Mouse (Mus musculus): ENCODE measurements at regions not wholly inside any gene's neighbourhood (a gene's known extent, or its start where the extent isn't known, plus 50 kb on each side); places are given as distances from the start of the nearest gene placed in this dataset.

- ATAC-seq (replicated peaks in 1 of 2; ENCODE audit: insufficient read depth in 1 of 2, low FRiP score in 2 of 2, low TSS enrichment in 1 of 2, low read depth in 1 of 2, poor library complexity in 2 of 2, severe bottlenecking in 2 of 2), result no peak
Observed at GRCm38 (mm10) chr4:55738714-55739113, 206.4 kb upstream of the Klf4 start.

GRCm38 (mm10) chr4:55735453-55735852 lies 203.2 kb upstream of the Klf4 start:
- no peak for ATAC-seq (replicated peaks in 1 of 2; ENCODE audit: insufficient read depth in 1 of 2, low FRiP score in 2 of 2, low TSS enrichment in 1 of 2, low read depth in 1 of 2, poor library complexity in 2 of 2, severe bottlenecking in 2 of 2)

GRCm38 (mm10) chr4:55734331-55734730 lies 202.1 kb upstream of the Klf4 start:
- no peak for ATAC-seq (replicated peaks in 1 of 2; ENCODE audit: insufficient read depth in 1 of 2, low FRiP score in 2 of 2, low TSS enrichment in 1 of 2, low read depth in 1 of 2, poor library complexity in 2 of 2, severe bottlenecking in 2 of 2)

- ATAC-seq (replicated peaks in 1 of 2; ENCODE audit: insufficient read depth in 1 of 2, low FRiP score in 2 of 2, low TSS enrichment in 1 of 2, low read depth in 1 of 2, poor library complexity in 2 of 2, severe bottlenecking in 2 of 2), result no peak
Observed at GRCm38 (mm10) chr4:55733223-55733622, 201.0 kb upstream of the Klf4 start.

- no peak for ATAC-seq (replicated peaks in 1 of 2; ENCODE audit: insufficient read depth in 1 of 2, low FRiP score in 2 of 2, low TSS enrichment in 1 of 2, low read depth in 1 of 2, poor library complexity in 2 of 2, severe bottlenecking in 2 of 2)
Observed at GRCm38 (mm10) chr4:55732006-55732405, 199.7 kb upstream of the Klf4 start.

- 0 out of 4 replicates have a peak, but pooled peaks of 1 of the 2 experiments have one; percentile 36 for ATAC-seq (replicated peaks in 1 of 2; ENCODE audit: insufficient read depth in 1 of 2, low FRiP score in 2 of 2, low TSS enrichment in 1 of 2, low read depth in 1 of 2, poor library complexity in 2 of 2, severe bottlenecking in 2 of 2)
Observed at GRCm38 (mm10) chr4:55730266-55730665, 198.0 kb upstream of the Klf4 start.

- no peak for ATAC-seq (replicated peaks in 1 of 2; ENCODE audit: insufficient read depth in 1 of 2, low FRiP score in 2 of 2, low TSS enrichment in 1 of 2, low read depth in 1 of 2, poor library complexity in 2 of 2, severe bottlenecking in 2 of 2)
Observed at GRCm38 (mm10) chr4:55727178-55727577, 194.9 kb upstream of the Klf4 start.

GRCm38 (mm10) chr4:55726081-55726480 lies 193.8 kb upstream of the Klf4 start:
- no peak for ATAC-seq (replicated peaks in 1 of 2; ENCODE audit: insufficient read depth in 1 of 2, low FRiP score in 2 of 2, low TSS enrichment in 1 of 2, low read depth in 1 of 2, poor library complexity in 2 of 2, severe bottlenecking in 2 of 2)

GRCm38 (mm10) chr4:55724286-55724685 lies 192.0 kb upstream of the Klf4 start:
- no peak for ATAC-seq (replicated peaks in 1 of 2; ENCODE audit: insufficient read depth in 1 of 2, low FRiP score in 2 of 2, low TSS enrichment in 1 of 2, low read depth in 1 of 2, poor library complexity in 2 of 2, severe bottlenecking in 2 of 2)

GRCm38 (mm10) chr4:55723124-55723523 lies 190.9 kb upstream of the Klf4 start:
- ATAC-seq (replicated peaks in 1 of 2; ENCODE audit: insufficient read depth in 1 of 2, low FRiP score in 2 of 2, low TSS enrichment in 1 of 2, low read depth in 1 of 2, poor library complexity in 2 of 2, severe bottlenecking in 2 of 2), result no peak

- no peak; a peak in 1 of 4 replicates for ATAC-seq (replicated peaks in 1 of 2; ENCODE audit: insufficient read depth in 1 of 2, low FRiP score in 2 of 2, low TSS enrichment in 1 of 2, low read depth in 1 of 2, poor library complexity in 2 of 2, severe bottlenecking in 2 of 2)
Observed at GRCm38 (mm10) chr4:55722388-55722787, 190.1 kb upstream of the Klf4 start.

- ATAC-seq (replicated peaks in 1 of 2; ENCODE audit: insufficient read depth in 1 of 2, low FRiP score in 2 of 2, low TSS enrichment in 1 of 2, low read depth in 1 of 2, poor library complexity in 2 of 2, severe bottlenecking in 2 of 2), result no peak
Observed at GRCm38 (mm10) chr4:55721834-55722233, 189.6 kb upstream of the Klf4 start.

- no peak for ATAC-seq (replicated peaks in 1 of 2; ENCODE audit: insufficient read depth in 1 of 2, low FRiP score in 2 of 2, low TSS enrichment in 1 of 2, low read depth in 1 of 2, poor library complexity in 2 of 2, severe bottlenecking in 2 of 2)
Observed at GRCm38 (mm10) chr4:55718438-55718837, 186.2 kb upstream of the Klf4 start.

GRCm38 (mm10) chr4:55716161-55716651 lies 183.9 kb upstream of the Klf4 start:
- 0 out of 4 replicates have a peak, but pooled peaks of 1 of the 2 experiments have one; percentile 17 for ATAC-seq (replicated peaks in 1 of 2; ENCODE audit: insufficient read depth in 1 of 2, low FRiP score in 2 of 2, low TSS enrichment in 1 of 2, low read depth in 1 of 2, poor library complexity in 2 of 2, severe bottlenecking in 2 of 2)

GRCm38 (mm10) chr4:55711500-55712341 lies 179.5 kb upstream of the Klf4 start:
- ATAC-seq (replicated peaks in 1 of 2; ENCODE audit: insufficient read depth in 1 of 2, low FRiP score in 2 of 2, low TSS enrichment in 1 of 2, low read depth in 1 of 2, poor library complexity in 2 of 2, severe bottlenecking in 2 of 2), result no peak

- ATAC-seq (replicated peaks in 1 of 2; ENCODE audit: insufficient read depth in 1 of 2, low FRiP score in 2 of 2, low TSS enrichment in 1 of 2, low read depth in 1 of 2, poor library complexity in 2 of 2, severe bottlenecking in 2 of 2), result no peak
Observed at GRCm38 (mm10) chr4:55710476-55710875, 178.2 kb upstream of the Klf4 start.

GRCm38 (mm10) chr4:55708808-55709207 lies 176.5 kb upstream of the Klf4 start:
- no peak for ATAC-seq (replicated peaks in 1 of 2; ENCODE audit: insufficient read depth in 1 of 2, low FRiP score in 2 of 2, low TSS enrichment in 1 of 2, low read depth in 1 of 2, poor library complexity in 2 of 2, severe bottlenecking in 2 of 2)

GRCm38 (mm10) chr4:55707916-55708315 lies 175.7 kb upstream of the Klf4 start:
- no peak for ATAC-seq (replicated peaks in 1 of 2; ENCODE audit: insufficient read depth in 1 of 2, low FRiP score in 2 of 2, low TSS enrichment in 1 of 2, low read depth in 1 of 2, poor library complexity in 2 of 2, severe bottlenecking in 2 of 2)

GRCm38 (mm10) chr4:55704921-55705320 lies 172.7 kb upstream of the Klf4 start:
- no peak for ATAC-seq (replicated peaks in 1 of 2; ENCODE audit: insufficient read depth in 1 of 2, low FRiP score in 2 of 2, low TSS enrichment in 1 of 2, low read depth in 1 of 2, poor library complexity in 2 of 2, severe bottlenecking in 2 of 2)
